Mouse (Mus musculus) retina, adult 2 months (tissue): ENCODE data around the gene Eif4a1.
"Not testable (repeated sequence)": the region's sequence is repeated elsewhere in the genome, so short reads cannot be mapped to it uniquely, and the experiment has no call there.

Experiments used
- DNase-seq: peaks from one replicate; pipeline ENCODE4 v3.0.0-alpha.2; 2012; ENCODE audit warnings: low read depth, low spot score

Eif4a1 gene

GRCm38 (mm10) chr11:69672211-69672706, at the start of gene Eif4a1:
TSS of gene Eif4a1 (minus strand) at chr11:69672423.
- peak; percentile 99 for DNase-seq

- no peak for DNase-seq
Measured at GRCm38 (mm10) chr11:69720852-69721251, 48.6 kb upstream of the Eif4a1 start.

GRCm38 (mm10) chr11:69719423-69719822, 47.2 kb upstream of the Eif4a1 start:
- no peak for DNase-seq

- DNase-seq: no peak
Measured at GRCm38 (mm10) chr11:69718661-69719060, 46.4 kb upstream of the Eif4a1 start.

- no peak for DNase-seq
Measured at GRCm38 (mm10) chr11:69716953-69717352, 44.7 kb upstream of the Eif4a1 start.

- no peak for DNase-seq
Measured at GRCm38 (mm10) chr11:69715929-69716328, 43.7 kb upstream of the Eif4a1 start.

- no peak for DNase-seq
Measured at GRCm38 (mm10) chr11:69715482-69715881, 43.3 kb upstream of the Eif4a1 start.

- DNase-seq: no peak
Measured at GRCm38 (mm10) chr11:69714636-69715329, 42.6 kb upstream of the Eif4a1 start.

GRCm38 (mm10) chr11:69712954-69713672, 40.9 kb upstream of the Eif4a1 start:
- DNase-seq: no peak

- DNase-seq: no peak
Measured at GRCm38 (mm10) chr11:69711082-69711481, 38.9 kb upstream of the Eif4a1 start.

- no peak for DNase-seq
Measured at GRCm38 (mm10) chr11:69710470-69710869, 38.2 kb upstream of the Eif4a1 start.

GRCm38 (mm10) chr11:69709554-69710446, 37.6 kb upstream of the Eif4a1 start:
- no peak for DNase-seq

- DNase-seq: no peak
Measured at GRCm38 (mm10) chr11:69708614-69709265, 36.5 kb upstream of the Eif4a1 start.

- no peak for DNase-seq
Measured at GRCm38 (mm10) chr11:69707873-69708381, 35.7 kb upstream of the Eif4a1 start.

- DNase-seq: no peak
Measured at GRCm38 (mm10) chr11:69707480-69707847, 35.2 kb upstream of the Eif4a1 start.

GRCm38 (mm10) chr11:69706775-69707479, 34.7 kb upstream of the Eif4a1 start:
- no peak for DNase-seq

GRCm38 (mm10) chr11:69704613-69705010, 32.4 kb upstream of the Eif4a1 start:
- DNase-seq: no peak

- no peak for DNase-seq
Measured at GRCm38 (mm10) chr11:69703814-69704612, 31.8 kb upstream of the Eif4a1 start.

GRCm38 (mm10) chr11:69703381-69703780, 31.2 kb upstream of the Eif4a1 start:
- not testable (repeated sequence) for DNase-seq

GRCm38 (mm10) chr11:69702886-69703285, 30.7 kb upstream of the Eif4a1 start:
- not testable (repeated sequence) for DNase-seq
